Mouse (Mus musculus) kidney, postnatal 0 days (tissue): ENCODE data around the gene Tpgs1. TPM values are rescaled to one million over a fixed set of nuclear protein-coding genes. Genes with fewer than 3 reads are reported as not detected.

Experiments used
- ATAC-seq: fragments of 200-750 bp; cut with Nextera tagmentation; replicated peaks from 2 replicates; pipeline ENCODE4 v1.8.0; 2017; ENCODE audit warnings: low read depth, moderate number of reproducible peaks, moderate TSS enrichment, moderate library complexity; ENCODE audit not compliant: low FRiP score
- DNase-seq: peaks from one replicate; pipeline ENCODE4 v3.0.0-alpha.2; 2016; ENCODE audit warnings: low spot score
- H3K27ac ChIP-seq: fragments of 300-500 bp; sonication (generic); 2 replicates; pipeline ENCODE4 v1.5.1; 2014; ENCODE audit warnings: mild to moderate bottlenecking
- H3K27me3 ChIP-seq: fragments of 300-500 bp; sonication (generic); 2 replicates; pipeline ENCODE4 v1.6.1; 2014; ENCODE audit warnings: low read length, mixed read lengths; ENCODE audit not compliant: insufficient read depth
- H3K36me3 ChIP-seq: fragments of 300-500 bp; sonication (generic); 2 replicates; pipeline ENCODE4 v1.6.1; 2014; ENCODE audit warnings: low read length, mixed read lengths; ENCODE audit not compliant: insufficient read depth
- H3K4me1 ChIP-seq: fragments of 300-500 bp; sonication (generic); replicated peaks from 2 replicates; pipeline ENCODE4 v1.6.1; 2014; ENCODE audit warnings: antibody characterized with exemption, low read length, mixed read lengths; ENCODE audit not compliant: insufficient read depth
- H3K4me2 ChIP-seq: fragments of 300-500 bp; sonication (generic); 2 replicates; pipeline ENCODE4 v1.6.1; 2014; ENCODE audit warnings: mild to moderate bottlenecking, low read length, moderate library complexity, mixed read lengths
- H3K4me3 ChIP-seq: fragments of 300-500 bp; sonication (generic); replicated peaks from 2 replicates; pipeline ENCODE4 v1.5.1; 2014; ENCODE audit warnings: low read depth, low read length
- H3K9ac ChIP-seq: fragments of 300-500 bp; sonication (generic); 2 replicates; pipeline ENCODE4 v1.6.1; 2014; ENCODE audit warnings: low read depth, low read length
- H3K9me3 ChIP-seq: fragments of 300-500 bp; sonication (generic); replicated peaks from 2 replicates; pipeline ENCODE4 v1.6.1; 2016; ENCODE audit warnings: low read length, inconsistent platforms, mixed read lengths
- CTCF ChIP-seq: IDR thresholded peaks from 2 replicates; pipeline ENCODE4 v1.5.1; 2016; ENCODE audit warnings: antibody characterized with exemption, low read depth, mild to moderate bottlenecking, moderate library complexity
- WGBS: fragments of 180-500 bp; shearing (Covaris S2); extraction: QIAGEN DNeasy Blood & Tissue Kit; methylation state at CpG from one replicate; pipeline ENCODE4 v1.1.7; 2014; 5-methylcytosine and 5-hydroxymethylcytosine counted together
- polyA plus RNA-seq: library from polyadenylated mRNA; unstranded; fragments of >200 nt; fragmentation: Nextera tagmentation; extraction: Ambion mirVana; gene quantifications from 2 replicates; pipeline ENCODE4 v1.2.1, GENCODE M21; 2015

The Tpgs1 gene
- polyA plus RNA-seq, 1 experiment from 2014 or later = 84.9 TPM

DNA sequence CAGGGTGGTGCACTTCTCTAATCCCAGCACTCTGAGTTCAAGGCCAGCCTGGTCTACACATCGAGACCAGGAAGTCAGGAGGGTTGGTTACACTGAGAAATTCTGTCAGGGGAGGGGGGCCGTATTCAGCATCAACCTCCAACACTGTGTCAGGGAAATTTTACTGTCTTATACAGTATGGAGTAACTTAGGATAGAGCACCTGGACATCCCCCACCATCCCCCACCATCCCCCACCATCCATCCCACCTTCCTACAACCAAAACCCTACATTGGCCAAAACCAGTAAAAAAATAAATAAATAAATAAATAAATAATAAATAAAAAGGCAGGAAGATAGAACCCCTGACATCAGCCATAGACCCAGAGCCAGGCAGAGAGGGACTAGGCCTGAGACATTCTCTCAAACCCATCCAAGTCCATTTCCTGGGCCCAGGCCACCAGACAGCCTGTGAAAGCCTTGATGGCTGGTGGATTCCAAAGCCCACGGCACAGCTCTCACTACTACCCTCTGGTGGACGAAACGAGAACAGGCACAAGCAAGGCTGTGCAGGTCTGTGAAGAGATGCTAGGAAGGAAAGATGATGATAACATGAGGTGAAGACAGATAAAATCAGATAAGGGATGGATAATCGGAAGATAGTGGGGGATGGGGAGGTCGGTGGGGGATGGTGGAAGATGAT, 20.0 kb upstream of the Tpgs1 start:
- Histone ChIP-seq H3K4me3 (no peak overlapping the region), H3K9ac (no peak overlapping the region), H3K27me3 (no peaks in the 10 kb centered on the region), H3K27ac (no peak overlapping the region), H3K9me3 (no peaks in the 10 kb centered on the region), H3K4me2 (no peak overlapping the region), H3K36me3 (no peaks in the 10 kb centered on the region), H3K4me1 (no peaks in the 10 kb centered on the region)
- ATAC-seq = peak; percentile 38; the same call in 1 of the 2 replicates
- DNase-seq = peak; percentile 82
- TF ChIP-seq CTCF = peak; percentile 95
- WGBS = 29% methylated on average over 7 of the region's 7 CpGs

DNA sequence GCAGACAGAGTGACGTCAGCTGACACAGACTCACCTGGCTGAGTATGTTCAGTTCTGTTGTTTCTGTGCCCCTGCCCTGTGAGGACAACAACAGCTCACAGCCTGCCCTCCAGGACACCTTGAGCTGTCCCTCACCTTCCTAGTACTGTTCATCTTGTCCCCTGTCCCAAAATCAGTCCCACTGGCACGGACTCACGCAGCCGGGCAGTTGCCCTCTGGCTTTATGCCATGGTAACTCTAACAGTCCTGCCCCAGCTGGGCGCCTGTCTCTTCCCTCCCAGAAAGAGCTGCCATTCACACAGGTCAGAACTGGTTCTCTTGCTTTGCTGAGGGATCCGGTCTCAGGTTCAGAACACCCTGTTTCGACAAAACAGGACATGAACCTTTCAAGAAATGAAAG, 16.4 kb upstream of the Tpgs1 start:
- H3K4me1 ChIP-seq = no peaks in the 10 kb centered on the region
- H3K36me3 ChIP-seq = no peaks in the 10 kb centered on the region
- DNase-seq (no peak), ATAC-seq (no peak)
- H3K4me3 ChIP-seq = no peak overlapping the region
- H3K9me3 ChIP-seq = no peaks in the 10 kb centered on the region
- no peaks in the 10 kb centered on the region for H3K27me3 ChIP-seq
- WGBS = 76% methylated on average over 7 of the region's 7 CpGs
- H3K27ac ChIP-seq = no peak overlapping the region
- no peak for TF ChIP-seq CTCF
- no peak overlapping the region for H3K9ac ChIP-seq
- H3K4me2 ChIP-seq = no peak overlapping the region

DNA sequence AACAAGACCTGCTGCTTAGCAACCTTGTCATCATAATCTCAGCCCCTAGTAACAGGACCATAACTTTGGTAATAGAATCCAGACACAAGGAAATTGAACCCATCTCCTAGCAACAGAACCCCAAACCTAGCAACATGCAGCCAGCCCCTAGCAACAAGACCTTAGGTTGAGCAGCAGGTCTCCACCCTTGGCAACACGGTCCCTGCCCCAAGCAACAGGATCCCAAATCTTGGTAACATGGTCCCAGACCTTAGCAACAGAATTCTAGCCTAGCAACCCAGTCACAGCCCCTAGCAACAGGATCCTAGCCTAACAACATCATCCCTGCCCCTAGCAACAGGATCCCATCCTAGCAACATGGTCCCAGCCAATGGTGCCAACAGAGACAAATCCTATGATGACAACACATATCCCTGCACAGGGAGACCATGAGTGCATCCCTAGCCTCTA, 14.2 kb upstream of the Tpgs1 start:
- 54% methylated on average over 1 of the region's 1 CpGs for WGBS
- Histone ChIP-seq H3K36me3 (no peaks in the 10 kb centered on the region), H3K27ac (no peak overlapping the region), H3K9me3 (no peaks in the 10 kb centered on the region), H3K27me3 (no peaks in the 10 kb centered on the region), H3K4me2 (no peak overlapping the region), H3K4me3 (no peak overlapping the region), H3K4me1 (no peaks in the 10 kb centered on the region), H3K9ac (no peak overlapping the region)
- no peak; the same call in 1 of the 2 replicates for ATAC-seq
- no peak for TF ChIP-seq CTCF
- DNase-seq = no peak

DNA sequence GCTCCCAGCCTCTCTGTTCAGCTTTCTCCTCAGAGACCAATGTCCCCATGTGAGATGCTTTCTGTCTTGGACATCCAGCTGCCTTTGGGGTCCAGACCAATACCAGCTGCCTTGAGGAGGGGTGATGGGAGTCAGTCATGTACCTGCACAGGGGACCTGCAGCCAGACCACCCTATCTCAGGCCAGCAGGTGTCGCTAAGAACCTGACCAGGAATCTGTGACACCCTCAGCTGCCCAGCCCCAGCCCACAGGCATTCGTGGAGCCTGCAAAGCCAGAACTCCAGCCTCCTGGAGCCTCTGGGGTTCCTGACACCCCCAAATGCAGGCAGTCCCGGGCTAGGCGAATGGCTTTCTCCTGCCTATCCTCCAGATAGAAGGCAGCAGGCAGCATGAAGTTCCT, 10.3 kb upstream of the Tpgs1 start:
- WGBS = 22% methylated on average over 4 of the region's 4 CpGs
- TF ChIP-seq CTCF = peak; percentile 65
- Histone ChIP-seq H3K36me3 (no peaks in the 10 kb centered on the region), H3K27ac (no peak overlapping the region), H3K27me3 (no peaks in the 10 kb centered on the region), H3K4me3 (no peak overlapping the region), H3K9me3 (no peaks in the 10 kb centered on the region), H3K4me1 (no peaks in the 10 kb centered on the region), H3K4me2 (no peak overlapping the region), H3K9ac (no peak overlapping the region)
- ATAC-seq = peak; percentile 45; the same call in 1 of the 2 replicates
- no peak for DNase-seq

DNA sequence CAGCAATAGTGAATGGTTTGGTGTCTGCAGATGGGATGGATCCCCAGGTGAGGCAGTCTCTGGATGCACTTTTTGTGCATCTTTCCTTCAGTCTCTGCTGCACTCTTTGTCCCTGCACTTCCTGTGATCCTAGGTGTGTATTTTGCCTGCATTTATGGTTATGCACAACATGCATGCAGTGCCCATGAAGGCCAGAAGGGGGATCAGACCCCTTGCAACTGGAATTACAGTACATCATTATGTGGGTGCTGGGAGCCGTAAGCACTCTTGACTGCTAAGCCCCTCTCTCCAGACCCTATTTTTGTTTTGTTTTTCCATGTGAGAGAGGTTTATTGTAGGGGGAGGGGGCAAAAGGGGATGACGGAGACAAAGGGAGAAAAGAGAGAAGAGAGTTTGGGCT, 8.9 kb upstream of the Tpgs1 start:
- Histone ChIP-seq H3K9ac (no peak overlapping the region), H3K27me3 (no peaks in the 10 kb centered on the region), H3K9me3 (no peaks in the 10 kb centered on the region), H3K27ac (no peak overlapping the region), H3K4me2 (no peak overlapping the region), H3K36me3 (no peaks in the 10 kb centered on the region), H3K4me3 (no peak overlapping the region), H3K4me1 (no peaks in the 10 kb centered on the region; the same call in 1 of the 2 replicates)
- DNase-seq = no peak
- WGBS = 89% methylated on average over 2 of the region's 2 CpGs
- TF ChIP-seq CTCF = peak; percentile 54
- no peak for ATAC-seq

DNA sequence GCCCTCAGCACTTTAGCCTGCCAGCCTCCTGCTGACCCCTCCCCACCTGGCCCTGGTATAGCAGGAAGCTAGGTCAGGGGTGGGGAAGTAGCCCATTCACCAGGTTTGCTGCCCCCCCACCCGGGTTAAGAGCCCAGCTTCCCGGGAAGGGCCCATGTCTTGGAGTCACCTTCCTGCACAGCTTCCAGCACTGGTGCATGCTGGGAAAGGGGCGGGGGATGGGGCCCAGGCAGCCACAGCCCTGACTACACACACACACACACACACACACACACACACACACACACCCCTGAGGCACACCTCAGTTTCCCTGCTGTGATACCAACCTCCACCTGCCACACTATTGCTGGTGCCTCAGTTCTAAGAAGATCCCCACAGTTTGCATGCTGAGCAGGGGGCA, 7.3 kb upstream of the Tpgs1 start:
- Histone ChIP-seq H3K27me3 (no peaks in the 10 kb centered on the region), H3K9me3 (no peaks in the 10 kb centered on the region), H3K4me1 (no peaks in the 10 kb centered on the region; the same call in 1 of the 2 replicates), H3K27ac (no peak overlapping the region), H3K4me2 (no peak overlapping the region), H3K36me3 (no peaks in the 10 kb centered on the region), H3K4me3 (no peak overlapping the region), H3K9ac (no peak overlapping the region)
- no peak for ATAC-seq
- no peak for DNase-seq
- WGBS = 44% methylated on average over 3 of the region's 3 CpGs
- no peak for TF ChIP-seq CTCF
